Mouse (Mus musculus) kidney, adult 18-20 months (tissue): ENCODE results near the gene Fbxo3.
"Not testable (repeated sequence)": the region's sequence is repeated elsewhere in the genome, so short reads cannot be mapped to it uniquely, and the experiment has no call there.

Experiments used
- DNase-seq: peaks from one replicate; pipeline ENCODE4 v3.0.0; 2021

The Fbxo3 gene

GRCm38 (mm10) chr2:104027458-104028138, at the start of gene Fbxo3:
Fbxo3 (plus strand) TSS chr2:104027721.
- peak; percentile 91 for DNase-seq

DNA sequence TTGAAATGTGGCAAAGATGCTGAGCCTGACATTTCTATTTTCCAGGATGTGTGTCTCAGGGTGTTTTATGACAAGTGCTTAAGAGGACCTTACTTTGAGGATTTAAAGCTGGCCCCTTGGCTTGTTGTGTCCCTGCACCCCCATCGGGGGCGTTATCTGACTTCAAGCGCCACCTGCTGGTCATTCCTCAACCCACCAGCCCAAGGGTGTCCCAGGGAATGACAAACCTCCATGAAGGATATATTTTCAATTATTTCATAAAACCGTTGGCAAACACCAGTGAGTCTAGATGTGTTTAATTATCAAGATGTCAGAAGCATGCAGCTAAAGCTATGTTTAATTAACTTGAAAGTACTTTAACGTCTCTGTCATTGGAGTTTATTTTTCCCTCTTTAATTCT, 45.3 kb upstream of the Fbxo3 start:
- peak; percentile 74 for DNase-seq

DNA sequence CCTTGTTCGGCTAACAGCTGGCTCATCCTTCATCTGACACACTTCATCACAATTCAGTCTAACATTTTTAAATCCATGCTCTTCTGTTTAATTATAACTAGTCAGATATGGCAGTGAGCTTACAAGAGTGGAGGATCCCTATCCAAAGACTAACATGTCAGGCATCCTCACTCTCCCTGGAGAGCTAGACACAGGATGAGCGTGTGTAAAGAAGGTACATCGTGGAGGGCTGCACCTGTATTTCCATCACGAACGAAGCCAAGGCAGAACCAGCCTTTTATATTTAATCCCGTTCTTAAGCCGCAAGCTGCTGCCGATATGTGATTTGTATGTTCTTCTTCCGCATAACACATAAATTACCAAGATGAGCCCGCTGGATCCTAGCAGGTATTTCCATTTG, 44.4 kb upstream of the Fbxo3 start:
- no peak for DNase-seq

- DNase-seq: not testable (repeated sequence)
These were observed 39.9 kb upstream of the Fbxo3 start for GRCm38 (mm10) chr2:103987595-103987994.

DNA sequence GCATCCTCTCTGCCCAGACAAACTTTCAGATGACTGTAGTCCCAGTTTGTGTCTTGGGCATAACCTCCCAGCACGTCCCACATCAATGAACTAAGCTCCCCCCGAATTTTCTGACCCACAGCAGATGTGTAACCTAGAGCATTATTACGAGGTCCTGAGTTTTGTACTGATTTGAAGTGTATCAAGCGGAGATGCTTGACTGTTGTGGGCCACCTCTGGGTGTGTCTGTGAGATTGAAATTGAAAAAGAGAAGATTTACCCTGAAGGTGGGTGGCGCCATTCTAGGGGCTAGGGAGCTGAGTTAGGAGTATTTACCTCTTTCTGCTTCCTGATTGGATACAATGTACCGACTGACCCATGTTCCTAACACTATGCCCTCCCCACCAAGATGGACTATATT, 37.8 kb upstream of the Fbxo3 start:
- no peak for DNase-seq

DNA sequence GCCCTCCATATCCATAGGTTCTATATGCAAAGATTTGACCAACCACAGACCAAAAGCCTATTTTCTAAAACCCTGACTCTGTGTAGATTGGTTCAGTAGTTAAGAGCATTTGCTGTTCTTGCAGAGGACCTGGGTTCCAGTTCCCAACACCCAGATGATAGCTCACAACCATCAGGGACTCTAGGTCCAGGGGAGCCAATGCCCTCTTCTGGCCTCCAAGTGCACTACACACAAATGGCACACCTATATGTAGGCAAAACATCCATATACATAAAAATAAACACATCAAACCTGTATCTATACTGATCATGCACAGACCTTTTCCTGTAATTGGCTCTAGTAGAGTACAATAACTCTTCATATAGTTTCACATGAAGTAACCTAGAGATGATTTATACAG, 36.2 kb upstream of the Fbxo3 start:
- DNase-seq: no peak

- no peak for DNase-seq
These were observed 35.4 kb upstream of the Fbxo3 start for GRCm38 (mm10) chr2:103992162-103992561.

- no peak for DNase-seq
These were observed 34.7 kb upstream of the Fbxo3 start for GRCm38 (mm10) chr2:103992618-103993332.

GRCm38 (mm10) chr2:104001076-104001475, 26.4 kb upstream of the Fbxo3 start:
- no peak for DNase-seq

DNA sequence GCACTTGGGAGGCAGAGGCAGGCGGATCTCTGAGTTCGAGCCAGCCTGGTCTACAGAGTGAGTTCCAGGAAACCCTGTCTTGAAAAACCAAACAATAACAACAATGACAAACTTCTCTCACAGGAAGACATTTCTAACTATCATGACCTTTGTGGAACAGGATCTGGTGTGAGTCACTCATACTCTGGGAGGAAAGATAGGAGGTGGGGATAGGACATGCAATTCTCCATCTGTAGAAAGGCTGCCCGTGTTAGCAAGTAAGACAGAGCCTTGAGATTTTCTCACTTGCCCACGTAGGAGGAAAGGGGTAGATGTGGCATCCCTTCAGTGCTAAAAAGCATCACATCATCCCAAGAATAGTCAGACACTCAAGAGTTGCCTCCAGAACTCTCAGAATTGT, 25.7 kb upstream of the Fbxo3 start:
- DNase-seq: no peak

DNA sequence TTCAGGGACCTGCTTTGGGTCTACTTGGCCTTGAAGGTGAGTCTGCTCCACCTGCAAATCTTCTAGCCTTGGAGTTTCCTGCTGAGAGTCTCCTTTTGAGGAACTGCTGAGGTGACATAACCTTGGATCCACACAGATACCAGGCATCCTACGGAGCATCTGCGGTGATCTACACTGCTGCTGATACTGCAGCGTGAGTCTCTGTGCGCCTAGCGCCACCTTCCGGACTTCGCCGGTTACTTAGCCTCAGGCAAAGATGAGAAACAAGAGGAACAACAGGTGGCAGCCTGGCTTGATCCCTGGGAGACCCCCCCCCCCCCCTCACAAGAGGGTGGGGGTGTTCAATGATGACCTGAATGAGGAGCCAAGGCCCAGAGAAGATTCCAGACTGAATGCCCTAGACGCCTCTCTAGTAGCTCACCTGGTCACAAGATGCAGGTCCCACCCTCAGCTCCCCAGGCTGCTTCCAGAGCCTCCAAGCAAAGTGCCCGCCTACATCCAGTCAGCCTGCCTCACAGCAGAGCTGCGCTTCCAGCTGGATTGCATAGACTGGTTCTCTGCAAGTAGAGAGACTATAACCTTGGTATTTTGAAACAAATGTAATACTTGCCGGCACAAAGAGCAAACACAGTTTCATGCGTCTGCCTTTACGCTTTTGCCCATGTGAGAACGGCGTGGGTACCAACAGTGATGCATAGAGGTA, 24.7 kb upstream of the Fbxo3 start:
- peak; percentile 38 for DNase-seq

GRCm38 (mm10) chr2:104007793-104008519, 19.6 kb upstream of the Fbxo3 start:
- no peak for DNase-seq

GRCm38 (mm10) chr2:104008853-104009252, 18.7 kb upstream of the Fbxo3 start:
- DNase-seq: not testable (repeated sequence)

GRCm38 (mm10) chr2:104023096-104023495, 4.4 kb upstream of the Fbxo3 start:
- DNase-seq: no peak

DNA sequence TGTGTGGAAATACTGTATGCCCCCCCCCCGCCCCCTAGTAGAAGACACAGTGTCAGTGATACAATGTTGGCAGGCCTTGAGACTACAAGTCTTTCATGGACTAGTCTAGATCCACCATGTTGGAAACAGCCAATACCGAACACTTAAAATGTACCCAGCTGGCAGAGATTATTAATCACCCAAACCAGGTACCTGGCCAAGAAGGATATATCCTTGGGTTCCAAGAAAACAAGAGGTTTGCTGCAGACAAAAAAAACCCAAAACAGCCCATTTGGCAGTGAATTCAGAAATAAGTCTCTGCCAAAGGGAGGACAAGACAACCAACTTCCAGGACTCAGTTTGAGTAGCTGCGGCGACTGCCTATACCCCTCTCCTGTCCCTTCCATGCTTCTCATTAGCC, 2.9 kb upstream of the Fbxo3 start:
- DNase-seq: no peak

DNA sequence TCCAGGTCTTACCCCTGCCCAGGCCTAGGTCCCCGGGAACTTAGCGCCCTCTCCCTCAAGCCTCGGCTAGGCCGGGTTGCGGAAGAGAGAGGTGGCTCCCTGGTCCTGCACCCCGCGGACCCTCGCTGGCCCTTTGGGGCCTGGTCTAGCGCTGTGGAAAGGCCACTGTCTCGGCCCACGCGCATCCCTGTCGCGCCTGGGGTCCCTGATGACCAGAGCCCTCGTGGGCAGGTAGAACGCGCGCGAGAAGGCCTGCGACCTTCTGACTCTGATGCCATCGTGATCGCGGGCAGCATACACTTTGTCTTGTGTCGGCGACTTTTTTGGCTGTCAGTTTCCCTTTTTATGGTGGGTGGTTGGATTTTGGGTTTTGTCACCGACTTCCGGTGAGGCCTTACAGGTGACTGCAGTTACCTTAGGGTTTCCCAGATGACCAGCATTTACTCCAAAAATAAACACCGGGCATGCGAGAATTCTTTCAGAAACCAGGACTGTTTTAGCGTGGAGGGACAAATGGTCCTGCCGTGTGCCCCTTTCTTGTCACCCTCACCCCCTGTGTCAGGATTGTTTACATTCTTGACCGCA, 710 bp downstream of the Fbxo3 start, which contains the start of gene 4931422A03Rik:
Gene 4931422A03Rik (minus strand): TSS at position 223 of the 585 bp plus-strand sequence.
- DNase-seq: no peak

- no peak for DNase-seq
These were observed 1.6 kb downstream of the Fbxo3 start for GRCm38 (mm10) chr2:104029074-104029473.

GRCm38 (mm10) chr2:104030381-104030780, 2.9 kb downstream of the Fbxo3 start:
- no peak for DNase-seq

DNA sequence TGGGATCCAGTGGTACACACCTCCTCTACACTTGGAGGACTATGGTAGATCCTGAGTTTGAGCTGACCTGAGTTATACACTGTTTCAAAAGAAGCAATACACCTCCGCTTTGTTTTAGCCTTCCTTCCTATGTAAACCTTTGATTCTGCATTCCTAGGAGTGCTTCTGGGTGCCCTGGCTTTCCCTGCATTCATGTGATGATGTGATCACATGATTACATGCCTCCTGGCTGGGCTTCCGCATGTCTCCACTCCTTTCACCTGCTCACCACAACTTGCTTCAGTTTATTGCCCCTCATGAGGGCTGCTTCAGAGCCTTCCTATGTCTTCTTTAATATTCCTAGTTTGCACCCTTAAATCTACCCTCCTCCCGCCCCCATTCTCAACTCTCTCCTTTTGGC, 4.5 kb downstream of the Fbxo3 start:
- no peak for DNase-seq

DNA sequence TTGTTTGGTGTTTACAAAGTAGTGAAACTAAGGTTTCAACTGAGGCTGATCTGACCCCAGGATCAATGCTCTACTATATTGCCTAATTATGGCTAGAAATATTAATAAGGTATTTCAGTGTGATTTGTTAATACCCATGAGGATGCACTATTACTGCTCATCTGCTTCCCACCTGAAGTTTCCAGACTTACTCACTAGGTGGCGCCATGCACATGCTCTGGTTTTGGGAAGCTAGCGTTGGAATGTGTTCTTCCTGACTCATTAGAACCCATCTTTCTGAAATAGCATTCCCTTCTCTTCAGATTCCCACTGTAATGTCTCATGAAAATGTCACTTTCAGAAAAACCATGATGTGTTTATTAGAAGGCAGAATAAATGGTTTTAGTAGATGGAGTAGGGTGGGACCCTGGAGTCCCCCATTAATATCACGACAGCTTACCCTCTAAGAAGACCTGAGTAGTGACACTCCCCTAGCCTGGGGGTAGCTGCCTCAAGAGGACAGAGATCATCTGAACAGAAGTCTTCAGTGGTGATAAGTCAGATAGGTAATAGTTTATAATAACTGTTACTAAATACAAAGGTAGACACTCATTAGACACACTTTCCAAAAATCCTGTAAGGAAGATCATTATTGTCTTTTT, 7.4 kb downstream of the Fbxo3 start:
- peak; percentile 66 for DNase-seq

- no peak for DNase-seq
These were observed 8.1 kb downstream of the Fbxo3 start for GRCm38 (mm10) chr2:104035595-104035994.

GRCm38 (mm10) chr2:104036316-104036715, 8.8 kb downstream of the Fbxo3 start:
- no peak for DNase-seq
